22 mouse cellular contexts compared by ENCODE assay signal in the genomic region with DNA sequence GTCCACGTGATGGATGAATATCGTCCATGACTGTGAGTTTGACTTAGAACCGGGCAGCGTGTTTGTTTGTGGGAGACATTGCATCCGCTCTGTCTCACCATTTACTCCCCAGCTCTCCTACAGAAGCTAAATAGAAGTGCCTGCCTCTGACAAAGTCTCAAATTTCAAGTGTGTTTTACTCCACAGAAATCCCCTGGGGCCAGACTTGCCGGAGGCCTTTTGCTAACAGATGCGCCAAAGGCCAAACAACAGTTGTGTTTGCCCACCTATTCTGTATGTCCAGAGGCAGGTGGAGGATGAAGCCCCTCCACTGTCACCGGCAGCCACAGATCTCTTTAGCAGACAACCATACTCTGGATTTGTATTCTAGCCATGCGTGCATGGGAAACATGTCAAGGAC.
DNase-seq lines count a peak whose midpoint lies in the region; ATAC-seq and TF ChIP-seq lines count a peak whose summit lies in the region.
"Had no signal": no experiment of that assay in that cellular context is flagged by ENCODE, and none has a peak within 500 bp of the region (broad histone marks: within the 10 kb centered on the region; RNA-seq: fewer than 3 reads in every experiment).

No protein-coding gene starts in this region.

- 0 out of 2 replicates have a peak overlapping the region, but pooled peaks have one; percentile 5 for H3K4me2 ChIP-seq in kidney, embryonic 15.5 days
- H3K4me2 ChIP-seq in embryonic facial prominence, embryonic 11.5 days (ENCODE audit: low read depth, low read length): no peak overlapping the region
- no peak overlapping the region for H3K4me2 ChIP-seq in limb, embryonic 14.5 days (replicated peaks; ENCODE audit: low read depth, low read length, severe bottlenecking)
- H3K4me2 ChIP-seq: embryonic facial prominence, embryonic 15.5 days; forebrain, embryonic 15.5 days; heart, embryonic 11.5 days; hindbrain, embryonic 15.5 days; liver, embryonic 13.5 days; lung, embryonic 15.5 days had no signal

- WGBS in kidney, embryonic 15.5 days: 36% methylated on average over 9 of the region's 9 CpGs
- WGBS in embryonic facial prominence, embryonic 11.5 days: 49% methylated on average over 9 of the region's 9 CpGs
- 41% methylated on average over 9 of the region's 9 CpGs for WGBS in limb, embryonic 14.5 days

- H3K36me3 ChIP-seq in kidney, embryonic 15.5 days: no peaks in the 10 kb centered on the region
- no peaks in the 10 kb centered on the region for H3K36me3 ChIP-seq in embryonic facial prominence, embryonic 11.5 days (replicated peaks; ENCODE audit: control insufficient read depth, insufficient read depth, low read depth, low read length)
- H3K36me3 ChIP-seq in limb, embryonic 14.5 days (ENCODE audit: control insufficient read depth, insufficient read depth, low read length): no peaks in the 10 kb centered on the region
- H3K36me3 ChIP-seq: embryonic facial prominence, embryonic 15.5 days; forebrain, embryonic 15.5 days; hindbrain, embryonic 15.5 days; liver, embryonic 13.5 days; lung, embryonic 15.5 days had no signal

- H3K27ac ChIP-seq in kidney, embryonic 15.5 days: no peak overlapping the region
- no peak overlapping the region for H3K27ac ChIP-seq in embryonic facial prominence, embryonic 11.5 days (replicated peaks; ENCODE audit: low read depth, low read length)
- H3K27ac ChIP-seq in limb, embryonic 14.5 days (replicated peaks; ENCODE audit: low read depth, low read length): no peak overlapping the region
- H3K27ac ChIP-seq: embryonic facial prominence, embryonic 15.5 days; forebrain, embryonic 15.5 days; hindbrain, embryonic 15.5 days; left cerebral cortex, adult 2 months; liver, embryonic 13.5 days; lung, embryonic 15.5 days had no signal

- H3K4me3 ChIP-seq in kidney, embryonic 15.5 days (replicated peaks): no peak overlapping the region
- no peak overlapping the region for H3K4me3 ChIP-seq in embryonic facial prominence, embryonic 11.5 days (ENCODE audit: low read depth, low read length)
- H3K4me3 ChIP-seq in limb, embryonic 14.5 days (replicated peaks; ENCODE audit: low read length): no peak overlapping the region
- H3K4me3 ChIP-seq: embryonic facial prominence, embryonic 15.5 days; forebrain, embryonic 15.5 days; hindbrain, embryonic 15.5 days; left cerebral cortex, adult 2 months; liver, embryonic 13.5 days; lung, embryonic 15.5 days; megakaryocyte, embryonic 14.5 days had no signal

- H3K9ac ChIP-seq in kidney, embryonic 15.5 days: no peak overlapping the region
- no peak overlapping the region for H3K9ac ChIP-seq in embryonic facial prominence, embryonic 11.5 days (replicated peaks; ENCODE audit: low read length)
- H3K9ac ChIP-seq in limb, embryonic 14.5 days (ENCODE audit: low read depth, low read length, severe bottlenecking): no peak overlapping the region
- H3K9ac ChIP-seq: embryonic facial prominence, embryonic 15.5 days; forebrain, embryonic 15.5 days; hindbrain, embryonic 15.5 days; liver, embryonic 13.5 days; lung, embryonic 15.5 days had no signal

- peaks cover 12% of the 10 kb centered on the region for H3K4me1 ChIP-seq in kidney, embryonic 15.5 days
- H3K4me1 ChIP-seq in embryonic facial prominence, embryonic 11.5 days (ENCODE audit: control insufficient read depth, insufficient read depth, low read length): no peaks in the 10 kb centered on the region
- 0 out of 2 replicates have a peak, but pooled peaks cover 5% of the 10 kb centered on the region for H3K4me1 ChIP-seq in limb, embryonic 14.5 days (ENCODE audit: control insufficient read depth, insufficient read depth, low read length)
- H3K4me1 ChIP-seq: embryonic facial prominence, embryonic 15.5 days; forebrain, embryonic 15.5 days; hindbrain, embryonic 15.5 days; liver, embryonic 13.5 days; lung, embryonic 15.5 days; megakaryocyte, embryonic 14.5 days had no signal

- ATAC-seq in kidney, embryonic 15.5 days (replicated peaks; ENCODE audit: low FRiP score): no peak
- no peak for ATAC-seq in embryonic facial prominence, embryonic 11.5 days (replicated peaks; ENCODE audit: insufficient number of reproducible peaks, low FRiP score, low TSS enrichment, low read depth)
- ATAC-seq in limb, embryonic 14.5 days (ENCODE audit: low FRiP score, low read depth): no peak
- ATAC-seq: forebrain, embryonic 15.5 days; midbrain, embryonic 16.5 days had no signal

- no peaks in the 10 kb centered on the region for H3K9me3 ChIP-seq in kidney, embryonic 15.5 days (replicated peaks)
- H3K9me3 ChIP-seq in embryonic facial prominence, embryonic 11.5 days (replicated peaks; ENCODE audit: control insufficient read depth, low read length): no peaks in the 10 kb centered on the region
- no peaks in the 10 kb centered on the region for H3K9me3 ChIP-seq in limb, embryonic 14.5 days (ENCODE audit: control insufficient read depth, low read length)
- H3K9me3 ChIP-seq: embryonic facial prominence, embryonic 15.5 days; forebrain, embryonic 15.5 days; hindbrain, embryonic 15.5 days; lung, embryonic 15.5 days had no signal

- no peaks in the 10 kb centered on the region for H3K27me3 ChIP-seq in kidney, embryonic 15.5 days
- no peaks in the 10 kb centered on the region for H3K27me3 ChIP-seq in embryonic facial prominence, embryonic 11.5 days (ENCODE audit: control insufficient read depth, insufficient read depth, low read length)
- H3K27me3 ChIP-seq in limb, embryonic 14.5 days (ENCODE audit: control insufficient read depth, insufficient read depth, low read length): no peaks in the 10 kb centered on the region
- H3K27me3 ChIP-seq: embryonic facial prominence, embryonic 15.5 days; forebrain, embryonic 15.5 days; hindbrain, embryonic 15.5 days; liver, embryonic 13.5 days; lung, embryonic 15.5 days; megakaryocyte, embryonic 14.5 days had no signal

- no peak for DNase-seq in kidney, adult 8-10 months
- peak; percentile 63 for DNase-seq in embryo, embryonic 10.5 days (ENCODE audit: low spot score)
- DNase-seq in embryonic facial prominence, embryonic 11.5 days (ENCODE audit: low spot score): peak; percentile 48
- DNase-seq in limb, embryonic 14.5 days (ENCODE audit: low spot score): peak; percentile 11
- DNase-seq in right cerebral cortex, postnatal 4 days: no peak
- DNase-seq in urinary bladder, postnatal 4 days (ENCODE audit: low spot score in 2 of 2): no peak
- DNase-seq: adrenal gland, postnatal 36 days; cerebellum, adult 9-10 months; gastrocnemius, postnatal 14 days; heart, adult 11 months; heart, postnatal 14 days; liver, embryonic 13.5 days; lung, postnatal 36 days had no signal

- no peak for TF ChIP-seq POLR2A in limb, embryonic 14.5 days (IDR thresholded peaks at IDR 0.05; ENCODE audit: borderline replicate concordance, extremely low read depth, insufficient read depth, insufficient read length)

Comparison
In these comparisons a context has a peak if more than half of its experiments do, and no peak if none do; other contexts are left out.
1. DNase-seq: peak in embryo, embryonic 10.5 days (single experiment), embryonic facial prominence, embryonic 11.5 days (single experiment) and limb, embryonic 14.5 days (single experiment); none in kidney, adult 8-10 months (0 of 2), right cerebral cortex, postnatal 4 days (single experiment) and urinary bladder, postnatal 4 days (0 of 2).